Mouse (Mus musculus) myocyte (in vitro differentiated cells): ENCODE measurements around the gene Gzmk. TPM values are rescaled to one million over a fixed set of nuclear protein-coding genes. Genes with fewer than 3 reads are reported as not detected.

ENCODE experiments used
- H3K27me3 ChIP-seq: one replicate; pipeline ENCODE4 v1.6.1; 2011; ENCODE audit not compliant: control insufficient read depth, insufficient read depth, insufficient read length
- H3K36me3 ChIP-seq: one replicate; pipeline ENCODE4 v1.6.1; 2011; ENCODE audit not compliant: control insufficient read depth, insufficient read depth
- H3K4me2 ChIP-seq: one replicate; pipeline ENCODE4 v1.6.1; 2011; ENCODE audit warnings: low read depth, control low read depth
- H3K4me3 ChIP-seq: one replicate; pipeline ENCODE4 v1.5.1; 2011; ENCODE audit warnings: mild to moderate bottlenecking, control low read depth, moderate library complexity
- H3K79me2 ChIP-seq: one replicate; pipeline ENCODE4 v1.6.1; 2011; ENCODE audit not compliant: control insufficient read depth, insufficient read depth
- H3ac ChIP-seq: one replicate; pipeline ENCODE4 v1.6.1; 2011; ENCODE audit not compliant: control insufficient read depth, insufficient read length
- CEBPB ChIP-seq: IDR thresholded peaks from 2 replicates; pipeline ENCODE4 v1.6.1; 2011; ENCODE audit warnings: mild to moderate bottlenecking, moderate library complexity; ENCODE audit not compliant: poor library complexity, insufficient read depth, severe bottlenecking
- E2F4 ChIP-seq: IDR thresholded peaks from one replicate; pipeline ENCODE4 v1.6.1; 2011; ENCODE audit warnings: mild to moderate bottlenecking, control low read depth, moderate library complexity; ENCODE audit not compliant: insufficient read depth
- MAX ChIP-seq: IDR thresholded peaks from one replicate; pipeline ENCODE4 v1.6.1; 2011; ENCODE audit warnings: low read depth, mild to moderate bottlenecking, control low read depth
- MYOD1 ChIP-seq, 3 experiments: IDR thresholded peaks; one replicate each; pipeline ENCODE4 v1.6.1; 2011; ENCODE audit warnings: control low read depth in 2 of 3, low read depth in 2 of 3, mild to moderate bottlenecking in 2 of 3, moderate library complexity in 1 of 3; ENCODE audit not compliant: insufficient read length in 2 of 3, control insufficient read depth in 1 of 3
- MYOG ChIP-seq, 3 experiments: IDR thresholded peaks; one replicate each; pipeline ENCODE4 v1.6.1; 2011; ENCODE audit warnings: control low read depth in 2 of 3, low read depth in 2 of 3, mild to moderate bottlenecking in 2 of 3; ENCODE audit not compliant: insufficient read length in 2 of 3, control insufficient read depth in 1 of 3, insufficient read depth in 1 of 3
- POLR2A ChIP-seq: IDR thresholded peaks from one replicate; pipeline ENCODE4 v1.6.1; 2011; ENCODE audit warnings: low read depth, mild to moderate bottlenecking, control low read depth, moderate library complexity; ENCODE audit not compliant: insufficient read length
- POLR2AphosphoS2 ChIP-seq: IDR thresholded peaks from one replicate; pipeline ENCODE4 v1.6.1; 2011; ENCODE audit warnings: low read depth, control low read depth; ENCODE audit not compliant: insufficient read length
- REST ChIP-seq: IDR thresholded peaks from one replicate; pipeline ENCODE4 v1.6.1; 2011; ENCODE audit warnings: mild to moderate bottlenecking, control low read depth, moderate library complexity; ENCODE audit not compliant: insufficient read depth, insufficient read length
- SRF ChIP-seq: IDR thresholded peaks from one replicate; pipeline ENCODE4 v1.6.1; 2011; ENCODE audit warnings: low read depth; ENCODE audit not compliant: control insufficient read depth, insufficient read length
- TCF12 ChIP-seq: IDR thresholded peaks from one replicate; pipeline ENCODE4 v1.6.1; 2011; ENCODE audit warnings: mild to moderate bottlenecking, control low read depth; ENCODE audit not compliant: poor library complexity, insufficient read depth, severe bottlenecking
- TCF3 ChIP-seq: IDR thresholded peaks from one replicate; pipeline ENCODE4 v1.6.1; 2011; ENCODE audit warnings: low read depth, control low read depth; ENCODE audit not compliant: insufficient read length
- USF1 ChIP-seq: IDR thresholded peaks from one replicate; pipeline ENCODE4 v1.6.1; 2011; ENCODE audit warnings: low read depth, mild to moderate bottlenecking, control low read depth, moderate library complexity
- polyA plus RNA-seq: library from polyadenylated mRNA; unstranded; fragments of >200 nt; fragmentation: generic; extraction: Trizol; gene quantifications from one replicate; pipeline ENCODE4 v1.2.1, GENCODE M21; 2012; ENCODE audit warnings: missing spikeins

Gene Gzmk
- polyA plus RNA-seq, 1 experiment = not detected

DNA sequence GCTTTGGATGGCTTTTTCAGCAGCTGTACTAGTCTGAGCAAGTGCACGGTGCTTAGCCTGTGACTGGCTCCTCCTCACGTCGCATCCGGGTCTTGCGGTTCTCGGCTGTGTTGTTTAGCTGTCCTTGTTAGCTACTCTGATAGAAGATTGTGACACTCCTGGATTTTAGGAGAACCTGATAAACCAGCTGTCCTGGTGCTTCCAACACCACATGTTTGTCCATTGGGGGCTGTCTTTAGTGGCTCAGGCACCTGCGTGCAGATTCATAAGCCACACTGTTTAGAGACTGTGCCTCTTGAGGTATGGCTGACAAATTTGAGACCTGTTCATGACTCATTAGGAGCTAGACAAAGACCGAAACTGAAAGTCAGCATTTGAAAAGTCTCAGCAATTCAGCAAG is 42.4 kb downstream of the Gzmk start:
- Histone ChIP-seq H3K27me3 (no peaks in the 10 kb centered on the region), H3K79me2 (no peaks in the 10 kb centered on the region), H3K36me3 (no peaks in the 10 kb centered on the region), H3K4me2 (peak overlapping the region; percentile 65), H3ac (no peak overlapping the region), H3K4me3 (no peak overlapping the region)
- TF ChIP-seq POLR2A = no peak

GRCm38 (mm10) chr13:113174162-113174561 is 51.5 kb downstream of the Gzmk start:
- H3K27me3 ChIP-seq = no peaks in the 10 kb centered on the region
- no peak overlapping the region for H3ac ChIP-seq
- TF ChIP-seq USF1 (no peak), MAX (no peak), CEBPB (no peak), POLR2AphosphoS2 (no peak), POLR2A (no peak), SRF (no peak), TCF3 (no peak), REST (no peak), MYOG (IDR thresholded peaks at IDR 0.05; ENCODE audit: control insufficient read depth in 1 of 3, insufficient read depth in 1 of 3, insufficient read length in 2 of 3, low read depth in 2 of 3) (no peak), MYOD1 (IDR thresholded peaks at IDR 0.05; ENCODE audit: control insufficient read depth in 1 of 3, insufficient read length in 2 of 3, low read depth in 2 of 3) (no peak), TCF12 (no peak), E2F4 (no peak)
- H3K4me3 ChIP-seq = no peak overlapping the region
- H3K36me3 ChIP-seq = no peaks in the 10 kb centered on the region
- no peaks in the 10 kb centered on the region for H3K79me2 ChIP-seq
- H3K4me2 ChIP-seq = no peak overlapping the region

- Histone ChIP-seq H3K4me2 (peak overlapping the region; percentile 4), H3ac (no peak overlapping the region), H3K79me2 (no peaks in the 10 kb centered on the region), H3K36me3 (no peaks in the 10 kb centered on the region), H3K27me3 (no peaks in the 10 kb centered on the region), H3K4me3 (no peak overlapping the region)
- TF ChIP-seq CEBPB = no peak
- TF ChIP-seq TCF12 = no peak
- no peak for TF ChIP-seq SRF
- TF ChIP-seq POLR2AphosphoS2 = no peak
- no peak for TF ChIP-seq TCF3
- no peak for TF ChIP-seq MAX
- TF ChIP-seq REST = no peak
- no peak for TF ChIP-seq MYOG (IDR thresholded peaks at IDR 0.05; ENCODE audit: control insufficient read depth in 1 of 3, insufficient read depth in 1 of 3, insufficient read length in 2 of 3, low read depth in 2 of 3)
- TF ChIP-seq E2F4 = no peak
- TF ChIP-seq MYOD1 (IDR thresholded peaks at IDR 0.05; ENCODE audit: control insufficient read depth in 1 of 3, insufficient read length in 2 of 3, low read depth in 2 of 3) = no peak
- TF ChIP-seq USF1 = no peak
- TF ChIP-seq POLR2A = no peak
Measured at GRCm38 (mm10) chr13:113170256-113170655, 55.5 kb downstream of the Gzmk start.

DNA sequence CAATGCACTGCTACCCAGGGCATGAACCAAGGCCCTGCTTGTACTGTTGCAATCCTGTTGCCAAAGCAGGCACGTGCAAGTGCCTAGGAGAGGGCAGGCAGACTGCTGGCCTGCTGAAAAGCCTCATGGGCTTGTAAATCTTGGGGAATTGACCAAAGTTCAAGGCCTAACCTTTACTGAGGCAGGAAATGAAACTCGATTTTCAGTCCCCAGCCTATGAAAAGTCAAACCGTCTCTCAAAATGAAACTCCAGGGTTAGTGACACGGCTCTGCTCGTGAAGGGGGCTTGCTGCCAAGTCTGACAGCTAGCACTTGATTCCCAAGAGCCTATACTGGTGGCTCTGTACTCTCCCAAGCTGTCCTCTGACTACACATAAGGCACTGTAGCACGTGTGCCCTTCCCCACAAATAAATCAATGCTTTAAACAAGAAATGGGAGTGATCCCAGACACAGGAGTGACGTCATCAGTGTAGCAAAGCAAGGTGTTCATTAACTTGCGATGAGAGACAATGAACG is 57.6 kb downstream of the Gzmk start:
- Histone ChIP-seq H3K4me3 (no peak overlapping the region), H3ac (no peak overlapping the region), H3K79me2 (no peaks in the 10 kb centered on the region), H3K36me3 (no peaks in the 10 kb centered on the region), H3K4me2 (no peak overlapping the region), H3K27me3 (no peaks in the 10 kb centered on the region)
- TF ChIP-seq POLR2AphosphoS2 (no peak), MYOD1 (IDR thresholded peaks at IDR 0.05; ENCODE audit: control insufficient read depth in 1 of 3, insufficient read length in 2 of 3, low read depth in 2 of 3) (no peak), CEBPB (no peak), REST (no peak), POLR2A (no peak), TCF12 (no peak), MAX (no peak), SRF (no peak), MYOG (IDR thresholded peaks at IDR 0.05; ENCODE audit: control insufficient read depth in 1 of 3, insufficient read depth in 1 of 3, insufficient read length in 2 of 3, low read depth in 2 of 3) (no peak), USF1 (no peak)

- no peak overlapping the region for H3ac ChIP-seq
- H3K4me3 ChIP-seq = no peak overlapping the region
- no peaks in the 10 kb centered on the region for H3K27me3 ChIP-seq
- H3K79me2 ChIP-seq = no peaks in the 10 kb centered on the region
- no peak overlapping the region for H3K4me2 ChIP-seq
- TF ChIP-seq POLR2AphosphoS2 (no peak), USF1 (no peak), REST (no peak), CEBPB (no peak)
- no peaks in the 10 kb centered on the region for H3K36me3 ChIP-seq
Measured at GRCm38 (mm10) chr13:113164252-113165005, 61.3 kb downstream of the Gzmk start.
